In the genomic region with DNA sequence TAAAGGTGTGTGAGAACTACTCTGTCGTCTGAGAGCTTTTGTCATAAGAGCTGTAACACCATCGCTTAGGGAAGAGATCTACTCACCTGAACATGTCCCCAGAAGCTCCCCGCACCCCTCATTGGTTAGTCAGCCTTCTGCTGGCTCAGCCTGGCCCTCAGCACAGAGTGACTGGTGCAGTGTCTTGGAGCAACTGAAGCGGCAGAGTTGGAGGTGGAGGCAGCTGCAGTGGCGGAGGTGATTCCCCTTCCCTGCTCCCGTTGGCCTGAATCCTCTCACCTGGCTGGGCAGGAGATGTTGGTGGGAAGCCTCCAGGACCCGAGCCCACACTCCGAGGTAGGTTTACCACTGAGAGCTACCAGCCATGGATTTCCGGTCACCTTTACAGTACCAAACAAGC, we compare ENCODE assay signal across 21 mouse cellular contexts. TPM values are rescaled to one million over a fixed set of nuclear protein-coding genes. Genes with fewer than 3 reads are reported as not detected.
DNase-seq lines count a peak whose midpoint lies in the region; ATAC-seq and TF ChIP-seq lines count a peak whose summit lies in the region.
"Had no signal": no experiment of that assay in that cellular context is flagged by ENCODE, and none has a peak within 500 bp of the region (broad histone marks: within the 10 kb centered on the region; RNA-seq: fewer than 3 reads in every experiment).

No protein-coding gene starts in this region.

- H3K9me3 ChIP-seq in liver, embryonic 12.5 days (replicated peaks): no peaks in the 10 kb centered on the region
- H3K9me3 ChIP-seq: embryonic facial prominence, embryonic 10.5 days; heart, embryonic 12.5 days; limb, embryonic 12.5 days; liver, embryonic 13.5 days; midbrain, embryonic 12.5 days; stomach, embryonic 15.5 days had no signal

- H3K27me3 ChIP-seq in heart, adult 2 months (ENCODE audit: control insufficient read depth, insufficient read depth, low read length): no peaks in the 10 kb centered on the region
- peaks cover 34% of the 10 kb centered on the region for H3K27me3 ChIP-seq in liver, embryonic 12.5 days (replicated peaks)
- H3K27me3 ChIP-seq: heart, embryonic 12.5 days; limb, embryonic 12.5 days; stomach, embryonic 15.5 days had no signal

- TF ChIP-seq EP300 in heart, adult 2 months (IDR thresholded peaks at IDR 0.05; ENCODE audit: insufficient read depth, low read depth, low read length): no peak

- 88% methylated on average over 9 of the region's 9 CpGs for WGBS in heart, adult 2 months
- 67% methylated on average over 9 of the region's 9 CpGs for WGBS in liver, embryonic 12.5 days (ENCODE audit: insufficient replicate concordance)

- TF ChIP-seq POLR2A in heart, adult 2 months (IDR thresholded peaks at IDR 0.05; ENCODE audit: insufficient read depth, low read depth, low read length): no peak

- no peak overlapping the region for H3K27ac ChIP-seq in heart, adult 2 months
- no peak overlapping the region for H3K27ac ChIP-seq in liver, embryonic 12.5 days
- H3K27ac ChIP-seq: embryonic facial prominence, embryonic 10.5 days; gastrocnemius, adult 2 months; limb, embryonic 12.5 days; liver, embryonic 13.5 days; midbrain, embryonic 12.5 days; stomach, embryonic 15.5 days had no signal

- H3K4me3 ChIP-seq in heart, adult 2 months: no peak overlapping the region
- H3K4me3 ChIP-seq in liver, embryonic 12.5 days: no peak overlapping the region
- H3K4me3 ChIP-seq: embryonic facial prominence, embryonic 10.5 days; gastrocnemius, adult 2 months; heart, embryonic 12.5 days; limb, embryonic 12.5 days; liver, embryonic 13.5 days; midbrain, embryonic 12.5 days; stomach, embryonic 15.5 days had no signal

- no peak overlapping the region for H3K4me2 ChIP-seq in liver, embryonic 12.5 days
- H3K4me2 ChIP-seq: heart, embryonic 12.5 days; limb, embryonic 12.5 days; liver, embryonic 13.5 days; midbrain, embryonic 12.5 days; stomach, embryonic 15.5 days had no signal

- TF ChIP-seq CTCF in heart, adult 2 months (IDR thresholded peaks at IDR 0.05): no peak

- H3K36me3 ChIP-seq in heart, adult 2 months (ENCODE audit: control insufficient read depth, insufficient read depth, low read length): no peaks in the 10 kb centered on the region
- no peaks in the 10 kb centered on the region for H3K36me3 ChIP-seq in liver, embryonic 12.5 days
- H3K36me3 ChIP-seq: embryonic facial prominence, embryonic 10.5 days; heart, embryonic 12.5 days; limb, embryonic 12.5 days; liver, embryonic 13.5 days; midbrain, embryonic 12.5 days; stomach, embryonic 15.5 days had no signal

- no peak for ATAC-seq in liver, embryonic 12.5 days
- ATAC-seq: hindbrain, embryonic 16.5 days; intestine, embryonic 16.5 days had no signal

- H3K9ac ChIP-seq in heart, adult 2 months (ENCODE audit: low read depth, low read length): no peak overlapping the region
- no peak overlapping the region for H3K9ac ChIP-seq in liver, embryonic 12.5 days
- H3K9ac ChIP-seq: heart, embryonic 12.5 days; limb, embryonic 12.5 days; liver, embryonic 13.5 days; midbrain, embryonic 12.5 days; stomach, embryonic 15.5 days had no signal

- no peaks in the 10 kb centered on the region for H3K79me2 ChIP-seq in heart, adult 2 months (replicated peaks; ENCODE audit: control insufficient read depth, insufficient read depth, low read length)

- peaks cover 2% of the 10 kb centered on the region; the same call in 1 of the 2 replicates for H3K4me1 ChIP-seq in heart, adult 2 months (ENCODE audit: control insufficient read depth, insufficient read depth, low read length)
- peaks cover 29% of the 10 kb centered on the region for H3K4me1 ChIP-seq in liver, embryonic 12.5 days

- intact Hi-C loops in heart, adult 2 months (cut with DNase I): no loop called here
- intact Hi-C loops in heart, postnatal 25 days (cut with DNase I): no loop called here

- DNase-seq in heart, adult 2 months: peak; percentile 2 to 6
- no peak for DNase-seq in heart, postnatal 25 days (ENCODE audit: low spot score)
- peak; percentile 0 to 20 for DNase-seq in kidney, postnatal 25 days
- DNase-seq in kidney, adult 18-20 months: no peak
- DNase-seq in thymus, postnatal 4 days: peak; percentile 4
- no peak for DNase-seq in thymus, postnatal 25 days
- DNase-seq: cerebellum, adult 9-10 months; gastrocnemius, adult 2 months; liver, embryonic 13.5 days had no signal

RNA-seq across cellular contexts. Expression of a gene that starts 2.4 kb away (rescaled TPM):
- total RNA-seq in heart, adult 2 months (2021): 1 to 10 TPM; 3.6 to 5.1 TPM
- polyA plus RNA-seq in heart, adult 2 months (2012; rRNA removed): 6.0 and 7.3 TPM in 2 replicates
- 1 to 10 TPM; 3.9 to 5.5 TPM for total RNA-seq in heart, postnatal 25 days (2021)
- 3.3 and 5.3 TPM in 2 replicates for polyA plus RNA-seq in liver, embryonic 12.5 days (2016; fragmentation: Nextera tagmentation; extraction: Ambion mirVana)
- total RNA-seq: common myeloid progenitor, adult 5-6 weeks; megakaryocyte progenitor cell, adult 5-6 weeks; monocyte, adult 5-6 weeks had no signal

RNA-seq across cellular contexts. Expression of a gene that starts 31.9 kb away (rescaled TPM):
- 1 to 10 TPM; 2.2 to 2.4 TPM for total RNA-seq in heart, adult 2 months (2021)
- 3.5 and 4.1 TPM in 2 replicates for polyA plus RNA-seq in heart, adult 2 months (2012; rRNA removed)
- 1 to 10 TPM; 2.3 to 3.4 TPM for total RNA-seq in heart, postnatal 25 days (2021)
- 29.1 and 30.0 TPM in 2 replicates for polyA plus RNA-seq in liver, embryonic 12.5 days (2016; fragmentation: Nextera tagmentation; extraction: Ambion mirVana)

RNA-seq across cellular contexts. Expression of a gene that starts 33.2 kb away (rescaled TPM):
- total RNA-seq in heart, adult 2 months (2021): 1 to 10 TPM; 6.2 to 6.8 TPM
- 3.5 and 3.8 TPM in 2 replicates for polyA plus RNA-seq in heart, adult 2 months (2012; rRNA removed)
- 1 to 10 TPM; 8.2 to 9.7 TPM for total RNA-seq in heart, postnatal 25 days (2021)
- polyA plus RNA-seq in liver, embryonic 12.5 days (2016; fragmentation: Nextera tagmentation; extraction: Ambion mirVana): 7.0 and 8.2 TPM in 2 replicates

RNA-seq across cellular contexts. Expression of a gene that starts 36.7 kb away (rescaled TPM):
- 10 to 100 TPM; 16.1 to 20.3 TPM for total RNA-seq in heart, adult 2 months (2021)
- 36.5 and 40.0 TPM in 2 replicates for polyA plus RNA-seq in heart, adult 2 months (2012; rRNA removed)
- total RNA-seq in heart, postnatal 25 days (2021): 10 to 100 TPM; 18.2 to 23.8 TPM
- polyA plus RNA-seq in liver, embryonic 12.5 days (2016; fragmentation: Nextera tagmentation; extraction: Ambion mirVana): 2.9 and 3.6 TPM in 2 replicates
- total RNA-seq: common myeloid progenitor, adult 5-6 weeks; megakaryocyte progenitor cell, adult 5-6 weeks had no signal

RNA-seq across cellular contexts. Expression of a gene that starts 54.8 kb away (rescaled TPM):
- under 1 TPM; 0.34 to 0.36 TPM for total RNA-seq in heart, adult 2 months (2021)
- 0.76 TPM in 2 replicates for polyA plus RNA-seq in heart, adult 2 months (2012; rRNA removed)
- total RNA-seq in heart, postnatal 25 days (2021): under 1 TPM in 1 of 2 experiments, not detected in 1; 0.18 TPM
- 3.1 and 3.6 TPM in 2 replicates for polyA plus RNA-seq in liver, embryonic 12.5 days (2016; fragmentation: Nextera tagmentation; extraction: Ambion mirVana)
- polyA plus RNA-seq: forebrain, embryonic 11.5 days had no signal

Comparison
In these comparisons a context has a peak if more than half of its experiments do, and no peak if none do; other contexts are left out.
1. DNase-seq: peak in heart, adult 2 months (2 of 2), kidney, postnatal 25 days (2 of 2) and thymus, postnatal 4 days (single experiment); none in heart, postnatal 25 days (single experiment), kidney, adult 18-20 months (single experiment) and thymus, postnatal 25 days (single experiment).